Mouse (Mus musculus): ENCODE measurements around the gene Nyx. TPM values are rescaled to one million over a fixed set of nuclear protein-coding genes. Genes with fewer than 3 reads are reported as not detected.

Gene Nyx
- polyA plus RNA-seq, 1 experiment, result 0.01 TPM

- Histone ChIP-seq H3K4me2 (ENCODE audit: low read depth) (peak overlapping the region; percentile 25), H3K4me3 (no peak overlapping the region), H3K79me2 (ENCODE audit: control insufficient read depth, insufficient read depth) (no peaks in the 10 kb centered on the region), H3K36me3 (ENCODE audit: control insufficient read depth, insufficient read depth) (no peaks in the 10 kb centered on the region), H3K27me3 (ENCODE audit: control insufficient read depth, insufficient read depth, insufficient read length) (no peaks in the 10 kb centered on the region), H3ac (ENCODE audit: control insufficient read depth, insufficient read length) (no peak overlapping the region)
- TF ChIP-seq REST (IDR thresholded peaks at IDR 0.05; ENCODE audit: insufficient read depth, insufficient read length) (no peak), TCF3 (IDR thresholded peaks at IDR 0.05; ENCODE audit: insufficient read length, low read depth) (no peak), MYOD1 (IDR thresholded peaks at IDR 0.05; ENCODE audit: control insufficient read depth in 1 of 3, insufficient read length in 2 of 3, low read depth in 2 of 3) (no peak)
These were observed 3.5 kb downstream of the Nyx start for GRCm38 (mm10) chrX:13469160-13470116.

- no peak for TF ChIP-seq MYOD1 (IDR thresholded peaks at IDR 0.05; ENCODE audit: control insufficient read depth in 1 of 3, insufficient read length in 2 of 3, low read depth in 2 of 3)
These were observed 6.0 kb downstream of the Nyx start for GRCm38 (mm10) chrX:13471925-13472324.

GRCm38 (mm10) chrX:13472751-13473225, 6.9 kb downstream of the Nyx start:
- H3K4me3 ChIP-seq, result no peak overlapping the region
- TF ChIP-seq MYOG (IDR thresholded peaks at IDR 0.05; ENCODE audit: control insufficient read depth in 1 of 3, insufficient read depth in 1 of 3, insufficient read length in 2 of 3, low read depth in 2 of 3) (peak in 1 of 3 experiments; percentile 19), CEBPB (IDR thresholded peaks at IDR 0.05; ENCODE audit: insufficient read depth, poor library complexity, severe bottlenecking) (no peak)
- H3K79me2 ChIP-seq (ENCODE audit: control insufficient read depth, insufficient read depth), result no peaks in the 10 kb centered on the region
- H3ac ChIP-seq (ENCODE audit: control insufficient read depth, insufficient read length), result no peak overlapping the region
- H3K27me3 ChIP-seq (ENCODE audit: control insufficient read depth, insufficient read depth, insufficient read length), result no peaks in the 10 kb centered on the region
- H3K4me2 ChIP-seq (ENCODE audit: low read depth), result no peak overlapping the region
- H3K36me3 ChIP-seq (ENCODE audit: control insufficient read depth, insufficient read depth), result no peaks in the 10 kb centered on the region

More at GRCm38 (mm10) chrX:13471925-13472324, 6.0 kb downstream of the Nyx start:
- Histone ChIP-seq H3K36me3 (ENCODE audit: control insufficient read depth, insufficient read depth) (no peaks in the 10 kb centered on the region), H3K4me3 (no peak overlapping the region), H3K27me3 (ENCODE audit: control insufficient read depth, insufficient read depth, insufficient read length) (no peaks in the 10 kb centered on the region), H3ac (ENCODE audit: control insufficient read depth, insufficient read length) (no peak overlapping the region), H3K4me2 (ENCODE audit: low read depth) (no peak overlapping the region), H3K79me2 (ENCODE audit: control insufficient read depth, insufficient read depth) (no peaks in the 10 kb centered on the region)

- Histone ChIP-seq H3K79me2 (ENCODE audit: control insufficient read depth, insufficient read depth) (no peaks in the 10 kb centered on the region), H3K27me3 (ENCODE audit: control insufficient read depth, insufficient read depth, insufficient read length) (no peaks in the 10 kb centered on the region), H3K4me3 (no peak overlapping the region), H3ac (ENCODE audit: control insufficient read depth, insufficient read length) (no peak overlapping the region), H3K36me3 (ENCODE audit: control insufficient read depth, insufficient read depth) (no peaks in the 10 kb centered on the region), H3K4me2 (ENCODE audit: low read depth) (no peak overlapping the region)
- peak; percentile 95 for TF ChIP-seq TCF12 (IDR thresholded peaks at IDR 0.05; ENCODE audit: insufficient read depth, poor library complexity, severe bottlenecking)
- TF ChIP-seq MYOD1 (IDR thresholded peaks at IDR 0.05; ENCODE audit: control insufficient read depth in 1 of 3, insufficient read length in 2 of 3, low read depth in 2 of 3), result peak; percentile 34 to 98 (median 90)
- no peak for TF ChIP-seq CEBPB (IDR thresholded peaks at IDR 0.05; ENCODE audit: insufficient read depth, poor library complexity, severe bottlenecking)
- no peak for TF ChIP-seq E2F4 (IDR thresholded peaks at IDR 0.05; ENCODE audit: insufficient read depth)
- no peak for TF ChIP-seq MAX (IDR thresholded peaks at IDR 0.05; ENCODE audit: low read depth)
- TF ChIP-seq MYOG (IDR thresholded peaks at IDR 0.05; ENCODE audit: control insufficient read depth in 1 of 3, insufficient read depth in 1 of 3, insufficient read length in 2 of 3, low read depth in 2 of 3), result peak; percentile 81 to 98 (median 92)
- TF ChIP-seq TCF3 (IDR thresholded peaks at IDR 0.05; ENCODE audit: insufficient read length, low read depth), result peak; percentile 84
These were observed 9.5 kb downstream of the Nyx start for GRCm38 (mm10) chrX:13475382-13475781.

- no peak overlapping the region for H3K4me2 ChIP-seq (ENCODE audit: low read depth)
- H3K27me3 ChIP-seq (ENCODE audit: control insufficient read depth, insufficient read depth, insufficient read length), result no peaks in the 10 kb centered on the region
- no peaks in the 10 kb centered on the region for H3K79me2 ChIP-seq (ENCODE audit: control insufficient read depth, insufficient read depth)
- H3K36me3 ChIP-seq (ENCODE audit: control insufficient read depth, insufficient read depth), result no peaks in the 10 kb centered on the region
- no peak for TF ChIP-seq TCF12 (IDR thresholded peaks at IDR 0.05; ENCODE audit: insufficient read depth, poor library complexity, severe bottlenecking)
- TF ChIP-seq SRF (IDR thresholded peaks at IDR 0.05; ENCODE audit: control insufficient read depth, insufficient read length, low read depth), result no peak
- TF ChIP-seq MYOG (IDR thresholded peaks at IDR 0.05; ENCODE audit: control insufficient read depth in 1 of 3, insufficient read depth in 1 of 3, insufficient read length in 2 of 3, low read depth in 2 of 3), result no peak
- TF ChIP-seq USF1 (IDR thresholded peaks at IDR 0.05; ENCODE audit: low read depth), result no peak
- no peak for TF ChIP-seq TCF3 (IDR thresholded peaks at IDR 0.05; ENCODE audit: insufficient read length, low read depth)
- no peak for TF ChIP-seq POLR2AphosphoS2 (IDR thresholded peaks at IDR 0.05; ENCODE audit: insufficient read length, low read depth)
- no peak for TF ChIP-seq CEBPB (IDR thresholded peaks at IDR 0.05; ENCODE audit: insufficient read depth, poor library complexity, severe bottlenecking)
- TF ChIP-seq E2F4 (IDR thresholded peaks at IDR 0.05; ENCODE audit: insufficient read depth), result no peak
- TF ChIP-seq POLR2A (IDR thresholded peaks at IDR 0.05; ENCODE audit: insufficient read length, low read depth), result no peak
- no peak for TF ChIP-seq MAX (IDR thresholded peaks at IDR 0.05; ENCODE audit: low read depth)
- no peak for TF ChIP-seq MYOD1 (IDR thresholded peaks at IDR 0.05; ENCODE audit: control insufficient read depth in 1 of 3, insufficient read length in 2 of 3, low read depth in 2 of 3)
- no peak for TF ChIP-seq REST (IDR thresholded peaks at IDR 0.05; ENCODE audit: insufficient read depth, insufficient read length)
- H3ac ChIP-seq (ENCODE audit: control insufficient read depth, insufficient read length), result no peak overlapping the region
- no peak overlapping the region for H3K4me3 ChIP-seq
These were observed 11.7 kb downstream of the Nyx start for GRCm38 (mm10) chrX:13477596-13477995.

All from myocyte (in vitro differentiated cells).